Mouse (Mus musculus) effector memory CD4-positive, alpha-beta T cell, adult 7 months (primary cell): ENCODE results near the gene Bach2. TPM values are rescaled to one million over a fixed set of nuclear protein-coding genes. Genes with fewer than 3 reads are reported as not detected.

Experiments
- polyA plus RNA-seq: library from polyadenylated mRNA; unstranded; fragments of 100-300 nt; shearing (Covaris generic); gene quantifications from one replicate; pipeline ENCODE4 v1.2.1, GENCODE M21; 2017

Bach2 gene
- polyA plus RNA-seq = 47.3 TPM

GRCm38 (mm10) chr4:32238366-32238854 lies at the start of gene Bach2:
Gene Bach2 (plus strand): TSS chr4:32238804.

GRCm38 (mm10) chr4:32602660-32603059 lies 364.1 kb downstream of the Bach2 start, which contains the start of gene Gja10:
Gene Gja10 (minus strand): TSS chr4:32602760.

GRCm38 (mm10) chr4:32615034-32615881 lies 376.7 kb downstream of the Bach2 start, which contains the start of gene Casp8ap2:
Gene Casp8ap2 (plus strand): TSS chr4:32615451.

